Mouse (Mus musculus) cerebellum, postnatal 36 days (tissue): ENCODE data around the gene Cilp2.
A peak's percentile ranks its signal among the peaks of the same experiment; 100 is the strongest.

Source experiments
- DNase-seq, 2 experiments: peaks; one replicate each; pipeline ENCODE4 v3.0.0; 2021 to 2022; ENCODE audit warnings: mixed read lengths in 2 of 2

Gene Cilp2

GRCm38 (mm10) chr8:69874155-69874554 is 13.3 kb downstream of the Cilp2 start:
- DNase-seq = peak; percentile 70 to 79

GRCm38 (mm10) chr8:69870907-69871306 is 16.6 kb downstream of the Cilp2 start:
- DNase-seq = no peak

GRCm38 (mm10) chr8:69870003-69870765 is 17.3 kb downstream of the Cilp2 start:
- DNase-seq = peak; percentile 48 to 57

GRCm38 (mm10) chr8:69867696-69868326 is 19.7 kb downstream of the Cilp2 start:
- DNase-seq = no peak

- no peak for DNase-seq
These were observed 23.3 kb downstream of the Cilp2 start for GRCm38 (mm10) chr8:69864180-69864579.

- DNase-seq = no peak
These were observed 24.0 kb downstream of the Cilp2 start for GRCm38 (mm10) chr8:69863387-69864020.

GRCm38 (mm10) chr8:69861251-69861650 is 26.2 kb downstream of the Cilp2 start:
- DNase-seq = no peak

GRCm38 (mm10) chr8:69860807-69861206 is 26.7 kb downstream of the Cilp2 start:
- no peak for DNase-seq

GRCm38 (mm10) chr8:69853869-69854268 is 33.6 kb downstream of the Cilp2 start:
- no peak for DNase-seq

GRCm38 (mm10) chr8:69850926-69851506 is 36.5 kb downstream of the Cilp2 start:
- no peak for DNase-seq

- no peak for DNase-seq
These were observed 37.6 kb downstream of the Cilp2 start for GRCm38 (mm10) chr8:69849899-69850298.

- no peak for DNase-seq
These were observed 38.5 kb downstream of the Cilp2 start for GRCm38 (mm10) chr8:69848951-69849350.

GRCm38 (mm10) chr8:69847167-69848065 is 40.1 kb downstream of the Cilp2 start:
- no peak for DNase-seq

- DNase-seq = no peak
These were observed 50.3 kb downstream of the Cilp2 start for GRCm38 (mm10) chr8:69837057-69837682.

GRCm38 (mm10) chr8:69832298-69832853 is 55.1 kb downstream of the Cilp2 start, which contains the start of gene Pbx4:
Gene Pbx4, plus strand, starts transcription at chr8:69832491.
- DNase-seq = peak; percentile 76 to 79
